Mouse (Mus musculus) spleen, postnatal 4 days (tissue): Measurements from ENCODE around the gene Cmss1.

ENCODE experiments used
- DNase-seq, 2 experiments: peaks; one replicate each; pipeline ENCODE4 v3.0.0; 2022; ENCODE audit warnings: low spot score in 2 of 2

Cmss1 gene

DNA sequence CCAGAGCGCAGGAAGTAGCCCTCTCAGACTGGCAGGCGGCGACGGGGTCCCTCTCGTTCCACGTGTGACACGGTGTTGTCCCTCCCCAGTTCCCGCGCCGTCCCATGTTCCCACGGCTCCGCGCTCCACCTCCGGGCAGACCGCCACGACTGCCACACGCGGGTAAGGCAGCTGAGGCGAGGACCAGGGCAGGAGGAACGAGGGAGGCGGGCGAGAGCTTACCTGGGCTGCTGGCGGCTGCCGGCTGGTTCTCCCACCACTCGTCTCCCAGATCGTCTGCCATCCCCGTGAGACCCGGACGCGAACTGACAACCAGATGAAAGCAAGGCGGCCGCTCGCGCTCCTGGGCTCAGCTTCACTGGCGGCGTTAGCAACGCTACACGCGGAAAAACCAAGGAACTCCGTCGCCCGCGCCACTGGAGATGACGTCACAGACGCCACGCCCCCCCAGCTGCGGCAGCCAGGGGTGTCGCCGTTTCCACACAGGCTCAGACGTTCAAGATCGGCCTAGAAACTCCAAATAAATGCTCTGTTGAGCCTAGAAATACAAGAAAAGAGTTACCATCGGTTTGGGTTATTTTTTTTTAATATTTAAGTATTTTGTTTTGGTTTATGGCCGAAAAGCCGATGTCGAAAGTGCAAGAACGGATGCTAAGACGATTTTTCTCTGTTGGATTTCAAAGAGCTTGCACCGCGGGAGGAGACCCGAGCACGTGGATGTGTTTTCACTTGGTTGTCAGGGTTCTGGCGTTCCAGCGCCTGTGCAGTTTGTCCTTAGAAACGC is at the start of gene Cmss1:
TSS of gene Cmss1 (minus strand) at position 421 of the 784 bp plus-strand sequence.
- DNase-seq = peak; percentile 83 to 92

DNA sequence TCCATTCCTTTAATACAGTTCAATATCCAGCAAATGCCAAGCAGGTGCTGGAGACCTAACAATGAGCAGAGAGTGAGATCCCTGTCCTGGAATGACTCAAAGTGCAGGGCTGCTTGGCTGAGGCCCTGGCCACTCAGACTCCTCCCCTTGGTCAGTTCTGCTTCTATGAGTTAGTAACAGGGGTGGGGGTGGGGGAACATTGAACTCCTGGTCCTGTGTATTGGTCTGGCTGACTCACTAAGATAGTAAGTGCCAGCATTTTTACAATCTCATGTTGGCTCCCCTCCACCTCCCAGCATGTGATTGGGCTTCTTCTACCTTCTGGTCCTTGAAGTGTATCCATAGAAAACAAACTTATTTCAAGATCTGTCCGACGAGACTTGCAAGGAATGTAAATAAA is 43.2 kb upstream of the Cmss1 start:
- no peak for DNase-seq

DNA sequence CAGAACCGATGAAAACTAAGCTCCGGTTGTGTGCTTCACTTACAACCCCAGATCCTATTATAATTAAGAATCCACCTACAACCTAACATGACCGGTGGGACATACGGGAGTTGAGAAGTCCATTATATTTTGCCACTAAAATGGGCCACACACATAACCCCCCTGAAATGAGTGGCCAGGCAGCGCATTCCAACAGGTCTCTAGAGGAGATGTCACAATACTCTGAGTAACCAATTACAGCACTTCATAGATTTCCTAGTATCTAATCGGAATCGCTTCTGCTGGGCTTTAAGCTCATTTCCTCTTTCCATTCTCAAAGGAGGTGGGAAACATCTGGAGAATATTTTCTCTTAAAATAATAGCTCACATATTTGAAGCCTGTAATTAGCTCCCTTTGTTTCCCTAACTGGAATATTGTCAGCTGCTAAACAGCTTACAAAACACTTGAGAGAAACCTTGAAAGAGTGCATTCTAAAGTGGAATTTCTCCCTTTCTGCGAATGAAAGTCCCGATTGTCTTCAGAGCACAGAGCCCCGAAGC is 34.8 kb upstream of the Cmss1 start:
- no peak for DNase-seq

DNA sequence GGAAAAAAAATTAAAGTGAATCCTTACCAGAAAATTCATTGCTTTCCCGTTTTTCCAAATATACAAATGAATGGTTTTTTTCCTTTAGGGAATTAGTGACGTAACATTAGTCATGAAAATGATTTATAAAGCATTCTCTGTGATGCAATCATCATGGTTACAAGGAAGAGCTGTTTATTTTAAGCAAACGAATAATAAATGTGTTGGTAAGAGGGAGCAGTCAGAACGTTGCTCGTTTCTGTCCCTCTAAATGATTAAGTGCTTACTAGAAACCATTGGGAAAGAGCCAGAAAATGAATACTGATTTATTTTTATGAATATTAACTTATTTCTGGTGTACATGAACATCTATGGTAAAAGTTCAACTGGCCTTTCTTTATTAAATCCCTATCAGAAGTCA is 28.1 kb upstream of the Cmss1 start:
- DNase-seq = no peak

DNA sequence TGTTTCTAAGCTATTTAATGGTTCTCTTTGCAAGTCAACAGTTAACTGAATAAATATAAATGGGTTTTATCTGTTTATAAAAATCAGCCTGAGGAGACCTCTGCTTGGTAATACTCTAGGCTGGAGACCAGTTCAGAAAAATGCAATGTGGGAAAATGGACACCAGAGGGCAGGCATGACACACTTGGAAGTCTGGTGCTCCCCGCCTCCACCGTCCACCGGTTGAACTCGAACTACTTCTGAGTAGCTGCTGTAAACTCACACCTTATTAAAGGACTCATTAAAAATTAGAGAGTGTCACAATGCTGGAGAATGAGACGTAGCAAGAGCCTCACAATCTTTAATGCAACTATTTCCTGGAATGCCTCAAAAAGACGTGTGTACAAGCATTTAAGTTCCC is 27.5 kb upstream of the Cmss1 start:
- peak; percentile 39 to 68 for DNase-seq

DNA sequence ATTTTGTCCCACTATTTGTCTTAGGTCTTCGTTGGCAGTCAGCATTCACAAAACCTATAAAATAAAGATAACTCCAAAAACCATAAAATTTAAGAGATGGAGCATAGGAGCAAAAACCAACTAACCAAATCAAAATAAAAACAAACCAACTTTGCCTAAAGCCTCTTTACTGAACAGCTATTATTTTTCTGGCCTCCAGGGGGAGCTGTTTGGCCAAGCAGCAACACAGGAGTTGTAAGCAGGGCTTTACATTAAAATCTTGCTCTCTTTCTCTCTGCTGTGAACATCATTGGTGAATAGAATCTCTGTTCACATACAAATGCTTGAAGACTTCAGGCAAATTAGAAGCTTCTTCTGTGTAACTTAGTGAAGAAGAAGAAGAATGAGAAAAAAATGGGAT is 5.1 kb upstream of the Cmss1 start:
- DNase-seq = peak in 1 of 2 experiments; percentile 65

DNA sequence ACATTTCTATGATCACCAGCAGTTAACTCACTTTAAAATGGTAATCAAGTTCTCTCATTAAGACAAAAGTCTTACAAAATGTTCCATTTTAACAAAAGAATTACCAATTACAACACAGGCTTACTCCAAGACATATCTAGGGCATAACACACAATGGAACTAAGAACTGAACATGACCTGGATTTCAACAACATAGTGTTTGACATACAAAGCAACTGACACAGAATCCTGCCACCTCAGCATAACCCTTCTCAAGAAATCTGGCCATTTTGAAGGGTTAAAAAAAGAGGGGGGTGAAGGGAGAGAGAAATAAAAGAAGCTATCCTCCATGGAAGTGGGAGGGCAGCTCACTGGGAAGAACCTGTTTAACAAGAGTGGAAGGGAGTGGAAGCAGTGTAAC is 5.6 kb downstream of the Cmss1 start:
- no peak for DNase-seq

DNA sequence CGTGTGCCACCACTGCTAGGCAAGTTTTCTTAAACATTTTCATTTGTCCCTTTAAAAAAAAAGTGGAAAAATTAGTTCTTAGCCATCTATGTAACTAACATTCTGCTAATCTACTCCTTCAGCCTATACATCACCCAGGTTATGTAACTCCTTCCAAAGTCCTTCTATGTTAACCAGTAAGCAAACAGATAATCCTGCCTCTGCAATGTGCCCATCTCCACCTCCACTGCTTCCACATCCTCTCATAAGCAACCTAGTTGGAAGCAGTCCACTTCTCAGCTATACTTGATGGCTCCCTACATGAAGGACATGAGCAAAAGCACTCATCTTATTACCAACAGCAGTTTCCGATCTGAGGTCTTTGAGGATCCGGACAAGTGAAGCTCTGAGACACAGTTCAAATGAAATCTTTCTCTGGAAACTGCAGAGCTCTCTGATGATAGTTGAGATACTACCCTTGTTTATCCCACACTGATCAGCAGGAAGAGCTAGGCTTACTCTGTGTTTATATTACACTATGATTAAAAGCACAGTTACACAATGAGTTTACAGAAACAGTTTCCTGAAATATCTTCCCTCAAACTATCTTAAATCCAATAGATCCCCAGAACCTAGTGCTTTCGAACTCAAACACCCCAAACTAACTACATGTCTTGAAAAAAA is 9.2 kb downstream of the Cmss1 start:
- DNase-seq = no peak

DNA sequence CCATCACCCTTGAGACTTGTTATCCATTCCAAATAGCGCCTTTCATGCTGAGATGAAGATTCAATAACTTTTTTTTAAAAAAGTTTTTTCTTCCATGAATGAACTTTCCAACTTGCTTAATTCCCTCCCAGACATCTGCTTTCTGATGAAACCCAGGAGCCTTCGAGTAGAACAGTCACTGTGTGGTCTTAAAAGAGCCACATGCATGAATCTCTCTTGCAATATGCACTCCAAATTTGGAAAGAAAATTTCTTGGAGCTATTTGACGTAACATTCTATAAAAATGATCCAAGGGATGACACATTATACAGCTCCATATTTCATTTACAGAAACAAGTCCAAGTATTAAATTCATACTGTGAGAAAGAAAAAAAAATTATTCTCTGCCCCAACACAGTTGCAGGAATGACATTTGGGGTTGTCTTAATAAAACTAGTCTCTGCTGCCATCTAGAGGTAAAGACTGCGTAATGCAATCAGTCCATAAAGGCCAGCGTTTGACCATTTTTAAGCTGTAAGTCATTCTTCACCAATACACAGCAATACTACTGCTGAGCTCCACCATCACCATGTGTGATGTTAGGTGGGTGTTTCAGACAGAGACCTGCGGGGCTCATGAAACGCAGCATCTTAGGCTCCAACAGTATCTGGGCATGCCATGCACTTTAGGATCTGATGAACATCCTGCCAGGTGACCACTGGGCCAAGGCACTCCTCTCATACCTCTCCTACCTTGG is 13.1 kb downstream of the Cmss1 start:
- DNase-seq = no peak

DNA sequence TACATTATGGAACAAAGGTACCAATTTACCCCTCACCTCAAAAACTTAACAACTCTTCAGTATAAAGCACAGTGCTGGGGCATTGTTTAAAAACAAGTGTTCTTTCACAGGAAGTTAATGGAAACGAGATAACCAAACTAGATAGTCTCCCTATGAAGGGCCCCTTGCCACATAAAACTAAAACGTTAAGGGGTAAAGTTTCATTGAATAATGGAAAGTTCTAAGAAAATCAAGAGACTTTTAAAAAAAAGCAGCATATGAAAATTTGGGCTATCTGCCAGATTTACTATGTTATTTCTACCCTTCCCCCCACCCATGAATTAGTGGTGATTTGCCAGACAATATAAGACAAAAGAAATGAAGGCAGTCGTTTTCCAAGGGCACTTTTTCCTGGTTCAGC is 21.5 kb downstream of the Cmss1 start:
- no peak for DNase-seq

DNA sequence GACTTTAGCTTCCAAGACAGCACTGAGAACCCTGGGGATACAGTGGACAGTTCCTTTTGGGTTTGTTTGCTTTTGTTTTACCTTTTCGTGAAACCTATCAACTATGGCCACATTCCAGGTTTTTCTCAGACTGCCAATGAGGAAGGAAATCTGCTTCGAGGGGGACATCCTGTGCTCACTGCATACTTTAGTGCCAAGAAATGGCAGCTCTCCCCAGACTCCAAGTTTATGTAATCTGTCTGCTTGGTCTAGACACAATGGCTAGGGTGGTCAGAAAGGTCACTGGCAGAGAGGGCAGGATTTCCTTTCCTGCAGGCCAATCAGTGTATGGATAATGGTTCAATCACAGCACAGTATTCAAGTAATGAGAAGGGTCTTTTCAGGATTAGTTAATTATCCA is 24.7 kb downstream of the Cmss1 start:
- no peak for DNase-seq

DNA sequence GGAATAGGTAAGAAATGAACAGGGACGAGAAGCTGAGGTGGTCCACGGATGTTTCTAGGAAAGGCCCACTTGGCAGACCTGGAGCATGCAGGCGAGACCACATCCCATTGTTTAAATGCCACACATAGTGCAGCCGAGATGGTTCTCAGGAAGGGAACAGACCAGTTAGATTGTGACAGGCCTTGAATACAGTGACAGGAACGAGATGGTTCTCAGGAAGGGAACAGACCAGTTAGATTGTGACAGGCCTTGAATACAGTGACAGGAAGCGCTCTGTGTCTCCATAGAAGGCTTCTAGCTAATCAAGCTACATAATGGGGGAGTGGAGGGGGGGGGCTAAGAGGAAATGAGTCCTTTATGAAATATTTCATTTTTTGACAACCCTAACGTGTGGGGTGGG is 26.6 kb downstream of the Cmss1 start:
- no peak for DNase-seq

DNA sequence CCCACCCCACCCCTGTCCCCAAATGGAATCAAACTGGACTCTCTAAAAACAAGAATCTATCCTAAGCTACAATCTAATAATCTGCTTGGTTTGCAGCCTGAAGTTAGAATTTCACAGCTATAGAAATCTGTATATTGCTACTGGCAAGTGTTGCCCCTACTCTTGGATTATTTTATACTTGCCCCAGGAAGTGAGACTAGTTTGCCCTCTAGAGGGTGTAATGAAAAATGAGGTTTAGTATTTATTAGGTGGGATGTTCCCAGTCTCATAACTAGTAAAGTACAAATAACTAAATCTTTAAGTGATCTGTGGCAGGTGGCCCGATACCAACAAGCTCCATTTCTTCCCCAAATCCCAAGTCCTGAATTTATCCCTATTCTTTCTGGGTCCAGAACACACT is 29.1 kb downstream of the Cmss1 start:
- DNase-seq = no peak

DNA sequence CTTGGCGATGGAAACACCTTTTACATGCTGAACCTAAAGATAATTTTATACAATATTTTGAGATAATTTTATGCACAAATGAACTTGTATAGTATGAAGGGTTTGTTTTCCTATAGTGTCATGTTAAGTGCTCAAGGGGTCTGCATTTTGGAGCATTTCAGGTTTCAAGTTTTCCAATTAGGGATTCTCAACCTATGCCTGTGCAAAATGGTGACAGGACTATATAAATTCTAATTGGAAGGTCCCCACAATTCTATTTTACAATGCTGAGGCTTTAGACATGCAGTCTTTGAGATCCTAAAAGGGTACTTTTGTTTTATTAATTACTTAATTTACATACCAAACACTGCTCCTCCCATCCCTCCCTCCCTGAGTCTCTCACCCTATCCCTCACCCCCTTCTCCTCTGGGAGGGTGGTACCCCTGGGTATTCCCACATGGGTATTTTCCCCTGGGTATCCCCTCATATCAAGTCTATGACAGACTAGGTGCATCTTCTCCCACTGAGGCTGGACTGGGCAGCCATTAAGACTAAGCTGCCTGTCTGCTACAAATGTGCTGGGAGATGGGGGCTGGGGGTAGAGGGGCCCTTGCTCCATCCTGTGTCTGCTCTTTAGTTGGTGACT is 30.8 kb downstream of the Cmss1 start:
- DNase-seq = no peak

DNA sequence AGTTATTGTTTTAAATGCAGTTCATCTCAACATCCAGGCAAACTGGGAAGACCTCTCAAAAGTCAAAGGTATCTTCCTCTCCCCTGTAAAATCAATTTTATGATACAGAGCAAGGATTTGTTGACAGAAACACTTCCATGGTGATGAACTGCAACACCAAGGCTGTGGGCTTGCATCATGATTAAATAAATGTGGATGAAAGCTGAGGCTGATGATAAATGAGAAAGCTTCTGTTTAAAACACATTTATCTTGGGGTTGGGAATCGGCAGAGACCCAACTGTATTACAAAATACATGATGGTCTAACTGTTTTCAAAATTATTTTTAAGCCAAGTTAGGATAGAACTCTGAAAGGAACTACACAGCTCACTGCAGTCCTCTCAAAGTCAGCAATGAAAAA is 32.8 kb downstream of the Cmss1 start:
- DNase-seq = no peak

DNA sequence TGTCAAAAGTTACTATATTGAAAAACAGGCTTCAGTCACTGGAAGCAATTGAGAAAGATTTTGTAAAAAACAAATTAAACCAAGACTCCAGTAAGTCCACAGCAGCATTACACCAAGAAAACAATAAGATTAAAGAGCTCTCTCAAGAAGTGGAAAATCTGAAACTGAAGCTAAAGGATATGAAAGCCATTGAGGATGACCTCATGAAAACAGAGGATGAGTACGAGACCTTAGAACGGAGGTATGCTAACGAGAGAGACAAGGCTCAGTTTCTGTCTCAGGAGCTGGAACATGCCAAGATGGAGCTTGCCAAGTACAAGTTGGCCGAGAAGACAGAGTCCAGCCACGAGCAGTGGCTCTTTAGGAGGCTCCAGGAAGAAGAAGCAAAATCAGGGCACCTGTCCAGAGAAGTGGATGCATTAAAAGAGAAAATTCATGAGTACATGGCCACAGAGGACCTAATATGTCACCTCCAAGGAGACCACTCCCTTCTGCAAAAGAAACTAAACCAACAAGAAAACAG is 35.8 kb downstream of the Cmss1 start:
- DNase-seq = no peak

DNA sequence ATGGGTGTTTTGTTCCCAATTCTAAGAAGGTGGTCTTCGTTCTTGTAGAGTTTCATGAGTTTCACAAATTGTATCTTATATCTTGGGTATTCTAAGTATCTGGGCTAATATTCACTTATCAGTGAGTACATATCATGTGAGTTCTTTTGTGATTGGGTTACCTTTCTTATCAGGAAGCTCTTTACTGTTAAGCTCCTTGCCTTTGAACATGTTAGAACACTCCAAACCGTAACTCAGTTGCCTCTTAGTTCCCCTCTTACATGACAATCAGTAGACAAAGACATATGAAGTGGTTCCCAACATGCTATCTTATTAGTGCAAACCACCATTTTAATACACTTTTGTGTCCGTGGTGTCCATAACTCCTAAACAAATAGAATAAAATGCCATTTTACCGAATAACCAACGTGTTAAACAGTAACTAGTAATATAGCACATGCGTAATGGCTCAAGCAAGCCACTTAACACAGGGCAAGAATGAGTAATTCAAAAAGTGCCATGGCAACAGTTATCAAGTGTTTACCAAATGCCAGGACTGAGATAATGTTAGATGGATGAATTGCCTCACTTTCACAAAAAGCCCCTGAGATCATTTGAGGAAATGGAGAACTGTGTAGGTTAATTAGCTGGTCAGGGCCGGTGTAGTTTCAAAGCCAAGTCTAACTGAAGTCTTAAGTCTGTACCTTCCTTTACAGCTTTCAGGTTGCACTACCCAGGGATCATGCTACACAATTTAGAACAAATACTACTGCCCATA is 37.8 kb downstream of the Cmss1 start:
- DNase-seq = no peak

DNA sequence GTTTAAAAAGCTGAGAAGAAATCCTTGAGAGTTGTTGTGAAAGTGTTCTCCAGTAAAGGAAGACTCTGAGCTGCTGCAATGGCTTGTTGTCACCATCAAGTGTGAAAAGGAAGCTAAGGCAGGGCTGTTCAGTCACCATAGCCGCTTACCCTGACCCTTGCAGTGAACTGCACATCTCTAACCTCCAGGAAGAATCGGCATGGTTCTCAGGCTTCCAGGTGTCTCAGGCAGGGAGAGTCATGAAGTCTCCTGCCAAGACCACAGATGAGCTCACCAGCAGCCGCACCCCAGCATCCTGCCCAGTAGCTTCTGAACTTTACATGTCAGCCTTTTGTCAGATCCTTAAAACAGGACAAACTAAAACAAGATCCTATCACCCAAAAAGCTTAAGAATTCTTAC is 40.4 kb downstream of the Cmss1 start:
- DNase-seq = no peak

DNA sequence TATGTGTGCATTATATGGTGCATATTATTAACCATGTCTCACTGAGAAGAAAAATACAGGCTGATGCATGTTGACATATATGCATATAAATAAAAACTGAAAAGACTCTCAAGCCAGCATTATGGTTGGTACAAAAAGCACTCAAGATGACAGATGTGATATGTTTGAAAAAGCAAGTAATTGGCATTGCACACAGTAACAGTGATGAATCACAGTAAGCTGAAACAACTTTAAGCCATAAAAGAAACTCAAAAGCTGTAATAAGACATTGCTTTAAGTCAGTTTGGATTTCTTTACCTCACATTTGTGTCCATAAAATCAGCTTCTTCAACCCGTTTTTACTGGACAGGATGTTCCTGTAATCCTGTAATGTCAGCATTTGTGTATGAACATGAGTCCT is 41.9 kb downstream of the Cmss1 start:
- DNase-seq = no peak

DNA sequence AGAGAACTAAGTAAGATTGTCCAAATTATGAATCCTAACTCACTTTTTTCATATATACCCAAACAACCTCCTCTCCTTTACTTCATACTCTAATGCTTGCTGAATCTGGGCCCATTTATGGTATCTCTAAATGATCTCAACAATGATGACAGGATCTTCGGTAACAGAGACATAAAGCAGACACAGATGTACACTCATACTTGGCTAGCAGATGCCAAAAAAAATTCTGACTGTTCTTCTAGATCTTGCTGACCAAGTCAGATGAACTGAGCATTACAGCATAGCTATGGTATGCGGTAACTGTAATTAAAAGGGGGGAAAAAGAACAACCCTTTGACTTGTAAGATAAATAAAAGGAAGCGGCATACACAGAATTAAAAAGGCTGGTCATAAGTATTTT is 43.2 kb downstream of the Cmss1 start:
- DNase-seq = no peak

DNA sequence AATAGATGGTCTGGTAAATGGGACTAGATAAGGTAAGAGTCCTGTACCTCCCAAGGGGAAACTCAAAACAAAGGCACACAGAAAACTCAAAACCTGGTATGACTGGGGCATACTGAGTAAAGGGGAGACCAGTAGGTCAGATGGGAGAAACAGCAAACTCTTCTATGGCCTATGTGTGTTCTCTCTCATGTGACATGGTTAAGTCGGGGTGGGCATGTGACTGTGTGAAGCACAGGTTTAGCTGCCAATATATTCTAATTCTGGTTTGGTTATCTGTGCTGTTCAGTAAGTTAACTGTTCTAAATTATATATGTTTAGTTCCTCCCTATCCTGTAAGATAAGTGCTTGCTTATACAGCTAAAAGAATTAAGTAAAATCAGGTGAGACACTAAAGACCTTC is 46.5 kb downstream of the Cmss1 start:
- DNase-seq = no peak
